Mouse (Mus musculus): Measurements from ENCODE around the gene Slc29a4. TPM values are rescaled to one million over a fixed set of nuclear protein-coding genes. Genes with fewer than 3 reads are reported as not detected.

Gene Slc29a4
- polyA plus RNA-seq, 1 experiment from 2014 or later: 0.16 TPM

DNA sequence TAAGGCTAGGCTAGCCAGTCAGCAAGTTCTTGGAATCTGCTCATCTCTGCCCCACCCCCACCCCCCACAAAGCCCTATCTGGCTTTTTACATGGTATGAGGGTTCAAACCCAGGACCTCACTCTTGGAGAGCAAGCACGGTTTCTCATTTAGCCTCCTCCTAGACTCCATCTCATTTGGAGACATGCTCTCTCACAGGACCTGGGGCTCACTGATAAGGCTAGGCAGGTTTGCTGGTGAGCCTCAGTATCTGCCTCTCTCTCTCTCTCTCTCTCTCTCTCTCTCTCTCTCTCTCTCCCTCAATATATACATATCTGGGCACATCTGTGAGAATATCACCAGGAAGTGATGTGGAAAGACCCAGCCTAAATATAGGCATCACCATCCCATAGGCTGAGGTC lies 13.2 kb upstream of the Slc29a4 start:
- Histone ChIP-seq H3K9me3 (ENCODE audit: low read length) (peaks cover 2% of the 10 kb centered on the region; the same call in 1 of the 2 replicates), H3K4me1 (ENCODE audit: insufficient read depth) (no peaks in the 10 kb centered on the region), H3K4me2 (ENCODE audit: low read depth, low read length) (no peak overlapping the region), H3K27me3 (ENCODE audit: insufficient read depth, low read length) (no peaks in the 10 kb centered on the region), H3K36me3 (replicated peaks; ENCODE audit: insufficient read depth, low read length) (no peaks in the 10 kb centered on the region), H3K27ac (ENCODE audit: low read depth) (no peak overlapping the region), H3K9ac (replicated peaks) (no peak overlapping the region), H3K4me3 (ENCODE audit: low read depth, low read length) (no peak overlapping the region)
- ATAC-seq: no peak
- WGBS (ENCODE audit: insufficient replicate concordance): 70% methylated on average over 1 of the region's 1 CpGs
- DNase-seq: no peak
- TF ChIP-seq CTCF (IDR thresholded peaks at IDR 0.05; ENCODE audit: low read depth) (no peak), EP300 (IDR thresholded peaks at IDR 0.05; ENCODE audit: low read depth) (no peak)

- no peaks in the 10 kb centered on the region for H3K27me3 ChIP-seq (ENCODE audit: insufficient read depth, low read length)
- 77% methylated on average over 3 of the region's 3 CpGs for WGBS (ENCODE audit: insufficient replicate concordance)
- H3K4me1 ChIP-seq (ENCODE audit: insufficient read depth): no peaks in the 10 kb centered on the region
- no peak for ATAC-seq
- no peak overlapping the region for H3K4me3 ChIP-seq (ENCODE audit: low read depth, low read length)
- no peaks in the 10 kb centered on the region for H3K36me3 ChIP-seq (replicated peaks; ENCODE audit: insufficient read depth, low read length)
- no peak overlapping the region for H3K4me2 ChIP-seq (ENCODE audit: low read depth, low read length)
- peaks cover 2% of the 10 kb centered on the region; the same call in 1 of the 2 replicates for H3K9me3 ChIP-seq (ENCODE audit: low read length)
- DNase-seq: no peak
- no peak for TF ChIP-seq CTCF (IDR thresholded peaks at IDR 0.05; ENCODE audit: low read depth)
- TF ChIP-seq EP300 (IDR thresholded peaks at IDR 0.05; ENCODE audit: low read depth): no peak
- H3K27ac ChIP-seq (ENCODE audit: low read depth): no peak overlapping the region
- H3K9ac ChIP-seq (replicated peaks): no peak overlapping the region
Observed at GRCm38 (mm10) chr5:142681911-142682310, 10.4 kb upstream of the Slc29a4 start.

- ATAC-seq: no peak
Observed at GRCm38 (mm10) chr5:142682529-142682928, 9.8 kb upstream of the Slc29a4 start.

GRCm38 (mm10) chr5:142688866-142689265 lies 3.4 kb upstream of the Slc29a4 start:
- Histone ChIP-seq H3K9me3 (ENCODE audit: low read length) (no peaks in the 10 kb centered on the region), H3K9ac (replicated peaks) (no peak overlapping the region), H3K4me2 (ENCODE audit: low read depth, low read length) (no peak overlapping the region), H3K27ac (ENCODE audit: low read depth) (no peak overlapping the region), H3K36me3 (replicated peaks; ENCODE audit: insufficient read depth, low read length) (no peaks in the 10 kb centered on the region), H3K4me3 (ENCODE audit: low read depth, low read length) (no peak overlapping the region), H3K27me3 (ENCODE audit: insufficient read depth, low read length) (0 out of 2 replicates have a peak, but pooled peaks cover 6% of the 10 kb centered on the region), H3K4me1 (ENCODE audit: insufficient read depth) (no peaks in the 10 kb centered on the region)
- TF ChIP-seq CTCF (IDR thresholded peaks at IDR 0.05; ENCODE audit: low read depth): no peak
- no peak for TF ChIP-seq EP300 (IDR thresholded peaks at IDR 0.05; ENCODE audit: low read depth)
- 49% methylated on average over 6 of the region's 6 CpGs for WGBS (ENCODE audit: insufficient replicate concordance)
- no peak for ATAC-seq
- DNase-seq: no peak

More at GRCm38 (mm10) chr5:142682529-142682928, 9.8 kb upstream of the Slc29a4 start:
- Histone ChIP-seq H3K4me3 (ENCODE audit: low read depth, low read length) (no peak overlapping the region), H3K36me3 (replicated peaks; ENCODE audit: insufficient read depth, low read length) (no peaks in the 10 kb centered on the region), H3K4me2 (ENCODE audit: low read depth, low read length) (no peak overlapping the region), H3K27ac (ENCODE audit: low read depth) (no peak overlapping the region), H3K9me3 (ENCODE audit: low read length) (peaks cover 2% of the 10 kb centered on the region; the same call in 1 of the 2 replicates), H3K9ac (replicated peaks) (no peak overlapping the region), H3K4me1 (ENCODE audit: insufficient read depth) (no peaks in the 10 kb centered on the region), H3K27me3 (ENCODE audit: insufficient read depth, low read length) (no peaks in the 10 kb centered on the region)
- DNase-seq: no peak
- no peak for TF ChIP-seq CTCF (IDR thresholded peaks at IDR 0.05; ENCODE audit: low read depth)
- no peak for TF ChIP-seq EP300 (IDR thresholded peaks at IDR 0.05; ENCODE audit: low read depth)
- WGBS (ENCODE audit: insufficient replicate concordance): 78% methylated on average over 5 of the region's 5 CpGs

- 44% methylated on average over 3 of the region's 3 CpGs for WGBS (ENCODE audit: insufficient replicate concordance)
- no peak overlapping the region for H3K4me2 ChIP-seq (ENCODE audit: low read depth, low read length)
- H3K4me3 ChIP-seq (ENCODE audit: low read depth, low read length): no peak overlapping the region
- H3K4me1 ChIP-seq (ENCODE audit: insufficient read depth): no peaks in the 10 kb centered on the region
- 0 out of 2 replicates have a peak, but pooled peaks cover 6% of the 10 kb centered on the region for H3K27me3 ChIP-seq (ENCODE audit: insufficient read depth, low read length)
- ATAC-seq (no peak), DNase-seq (no peak)
- no peak overlapping the region for H3K27ac ChIP-seq (ENCODE audit: low read depth)
- no peaks in the 10 kb centered on the region for H3K36me3 ChIP-seq (replicated peaks; ENCODE audit: insufficient read depth, low read length)
- no peaks in the 10 kb centered on the region for H3K9me3 ChIP-seq (ENCODE audit: low read length)
- no peak overlapping the region for H3K9ac ChIP-seq (replicated peaks)
- TF ChIP-seq CTCF (IDR thresholded peaks at IDR 0.05; ENCODE audit: low read depth) (no peak), EP300 (IDR thresholded peaks at IDR 0.05; ENCODE audit: low read depth) (no peak)
Observed at GRCm38 (mm10) chr5:142690343-142690742, 2.0 kb upstream of the Slc29a4 start.

DNA sequence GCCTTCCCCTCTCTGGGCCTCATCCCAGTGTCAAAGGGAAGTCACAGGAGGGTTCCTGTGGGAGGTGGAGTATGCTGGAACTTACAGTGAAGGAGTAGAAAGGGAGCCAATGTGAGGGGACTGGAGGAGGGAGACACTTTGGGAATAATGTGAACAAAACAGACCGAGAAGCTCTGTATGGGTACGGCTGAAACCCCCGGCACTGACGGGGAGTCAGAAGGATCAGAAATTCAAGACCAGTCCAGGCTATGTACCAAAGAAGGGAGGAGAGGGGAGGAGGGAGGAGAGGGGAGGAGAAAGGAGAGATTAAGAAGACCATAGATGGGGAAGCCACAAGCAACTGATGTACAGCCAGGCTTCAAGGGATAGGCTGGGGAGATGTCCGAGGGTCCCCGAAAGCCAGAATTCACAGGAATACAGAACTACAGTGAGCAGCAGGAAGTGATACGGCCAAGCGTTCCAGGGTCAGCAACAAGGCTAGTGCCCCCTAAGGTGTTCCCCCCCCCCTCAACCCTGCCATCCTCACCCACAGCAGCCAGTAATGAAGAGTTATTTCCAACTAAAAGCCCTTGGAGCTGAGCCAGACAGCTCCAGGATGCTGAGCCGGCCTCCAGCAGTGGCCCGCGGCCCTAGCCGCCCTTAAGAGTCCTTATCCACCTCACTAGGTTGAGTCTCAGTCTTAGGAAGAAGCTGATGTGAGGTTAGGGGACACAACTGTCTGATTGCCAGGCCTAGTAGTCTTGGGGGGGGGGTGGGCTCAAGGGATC lies 842 bp downstream of the Slc29a4 start:
- ATAC-seq: no peak
- no peak overlapping the region for H3K9ac ChIP-seq (replicated peaks)
- H3K27ac ChIP-seq (ENCODE audit: low read depth): no peak overlapping the region
- H3K27me3 ChIP-seq (ENCODE audit: insufficient read depth, low read length): 0 out of 2 replicates have a peak, but pooled peaks cover 6% of the 10 kb centered on the region
- H3K4me1 ChIP-seq (ENCODE audit: insufficient read depth): no peaks in the 10 kb centered on the region
- 71% methylated on average over 12 of the region's 12 CpGs for WGBS (ENCODE audit: insufficient replicate concordance)
- no peaks in the 10 kb centered on the region for H3K36me3 ChIP-seq (replicated peaks; ENCODE audit: insufficient read depth, low read length)
- TF ChIP-seq CTCF (IDR thresholded peaks at IDR 0.05; ENCODE audit: low read depth) (no peak), EP300 (IDR thresholded peaks at IDR 0.05; ENCODE audit: low read depth) (no peak)
- H3K4me2 ChIP-seq (ENCODE audit: low read depth, low read length): no peak overlapping the region
- H3K9me3 ChIP-seq (ENCODE audit: low read length): no peaks in the 10 kb centered on the region
- no peak overlapping the region for H3K4me3 ChIP-seq (ENCODE audit: low read depth, low read length)
- no peak for DNase-seq

Data from liver, postnatal 0 days (tissue).